Mouse (Mus musculus): ENCODE measurements around the gene Rangrf. TPM values are rescaled to one million over a fixed set of nuclear protein-coding genes. Genes with fewer than 3 reads are reported as not detected.
A peak's percentile ranks its signal among the peaks of the same experiment; 100 is the strongest.
"Not testable (repeated sequence)": the region's sequence is repeated elsewhere in the genome, so short reads cannot be mapped to it uniquely, and the experiment has no call there.

Gene Rangrf
- polyA plus RNA-seq (2014; fragmentation: Nextera tagmentation; extraction: Ambion mirVana): 67.0 and 70.6 TPM in 2 replicates

DNA sequence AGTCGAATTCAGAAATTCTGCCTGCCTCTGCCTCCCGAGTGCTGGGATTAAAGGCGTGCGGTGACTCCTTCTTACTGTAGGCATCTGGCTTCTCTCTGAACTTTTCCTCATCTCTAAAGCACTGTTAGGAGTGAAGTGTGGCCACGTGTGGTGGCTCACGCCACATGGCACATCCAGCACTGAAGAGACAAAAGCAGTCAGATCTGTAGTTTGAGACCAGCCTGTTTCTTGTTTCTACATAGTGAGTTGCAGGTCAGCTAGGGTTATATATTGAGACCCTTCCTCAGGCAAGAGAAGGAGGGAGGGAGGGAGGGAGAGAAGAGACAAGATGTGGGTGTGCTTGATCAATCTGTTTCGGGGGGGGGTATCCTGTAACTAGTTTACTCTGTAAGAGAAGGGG, at the start of gene Rangrf:
Gene Rangrf (minus strand): TSS at position 101 of the 400 bp plus-strand sequence.
- Histone ChIP-seq H3K4me1 (ENCODE audit: control insufficient read depth, insufficient read depth, low read length) (peaks cover 13% of the 10 kb centered on the region), H3K27ac (ENCODE audit: low read depth, low read length) (no peak within 1 kb of the TSS), H3K4me3 (ENCODE audit: low read depth, low read length) (peak within 1 kb of the TSS; percentile 49), H3K9me3 (replicated peaks; ENCODE audit: control insufficient read depth, low read length) (no peaks in the 10 kb centered on the region), H3K9ac (ENCODE audit: low read depth, low read length) (no peak within 1 kb of the TSS), H3K4me2 (peak within 1 kb of the TSS; percentile 62), H3K27me3 (ENCODE audit: control insufficient read depth, insufficient read depth, low read length) (no peaks in the 10 kb centered on the region), H3K36me3 (ENCODE audit: control insufficient read depth, insufficient read depth, low read length) (no peaks in the 10 kb centered on the region)
- ATAC-seq (replicated peaks; ENCODE audit: insufficient number of reproducible peaks, low FRiP score, low TSS enrichment): no peak
- 71% methylated on average over 7 of the region's 7 CpGs for WGBS (ENCODE audit: insufficient replicate concordance)

DNA sequence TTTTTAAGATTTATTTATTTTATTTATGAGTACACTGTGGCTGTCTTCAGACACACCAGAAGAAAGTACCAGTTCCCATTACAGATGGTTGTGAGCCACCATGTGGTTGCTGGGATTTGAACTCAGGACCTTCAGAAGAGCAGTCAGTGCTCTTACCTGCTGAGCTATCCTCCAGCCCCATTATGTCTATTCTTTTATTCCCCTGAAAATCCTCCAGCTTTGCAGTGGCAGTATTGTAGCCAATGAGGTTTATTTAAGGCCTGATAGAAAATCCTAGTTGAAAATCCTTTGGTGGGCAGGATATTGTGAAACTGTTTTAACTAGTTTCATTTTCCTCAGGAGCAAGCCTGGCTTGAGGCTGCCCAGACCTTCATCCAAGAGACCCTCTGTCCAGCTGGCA, 45.7 kb upstream of the Rangrf start:
- ATAC-seq (replicated peaks; ENCODE audit: insufficient number of reproducible peaks, low FRiP score, low TSS enrichment): no peak
- H3K36me3 ChIP-seq (ENCODE audit: control insufficient read depth, insufficient read depth, low read length): peaks cover 27% of the 10 kb centered on the region

DNA sequence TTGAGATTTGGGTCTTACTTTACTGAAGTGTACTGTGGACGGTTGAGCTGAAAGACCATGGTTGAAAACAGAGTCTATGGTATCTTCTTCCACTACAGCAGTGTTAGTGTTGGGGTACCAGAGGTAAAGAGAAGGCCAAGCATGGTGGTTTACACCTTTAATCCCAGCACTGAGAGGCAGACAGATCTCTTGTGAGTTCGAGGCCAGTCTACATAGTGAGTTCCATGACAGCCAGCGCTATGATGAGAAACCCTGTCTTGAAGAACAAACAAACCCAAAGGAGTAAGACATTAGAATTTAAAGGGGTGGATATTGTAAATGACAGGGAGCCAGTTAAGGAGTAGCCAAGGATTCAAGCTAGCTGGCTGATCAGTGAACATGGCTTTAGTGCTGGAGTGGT, 41.8 kb upstream of the Rangrf start:
- H3K27ac ChIP-seq (ENCODE audit: low read depth, low read length): no peak overlapping the region; the same call in 1 of the 2 replicates
- H3K4me1 ChIP-seq (ENCODE audit: control insufficient read depth, insufficient read depth, low read length): peaks cover 8% of the 10 kb centered on the region
- H3K9ac ChIP-seq (ENCODE audit: low read depth, low read length): peak overlapping the region; percentile 98
- H3K4me2 ChIP-seq: peak overlapping the region; percentile 72
- WGBS (ENCODE audit: insufficient replicate concordance): 59% methylated on average over 3 of the region's 3 CpGs
- peaks cover under 1% of the 10 kb centered on the region; the same call in 1 of the 2 replicates for H3K36me3 ChIP-seq (ENCODE audit: control insufficient read depth, insufficient read depth, low read length)
- no peak for ATAC-seq (replicated peaks; ENCODE audit: insufficient number of reproducible peaks, low FRiP score, low TSS enrichment)
- H3K27me3 ChIP-seq (ENCODE audit: control insufficient read depth, insufficient read depth, low read length): no peaks in the 10 kb centered on the region
- peak overlapping the region; percentile 74 for H3K4me3 ChIP-seq (ENCODE audit: low read depth, low read length)
- H3K9me3 ChIP-seq (replicated peaks; ENCODE audit: control insufficient read depth, low read length): no peaks in the 10 kb centered on the region

More for the DNA sequence above, 45.7 kb upstream of the Rangrf start:
- H3K27ac ChIP-seq (ENCODE audit: low read depth, low read length): no peak overlapping the region
- no peaks in the 10 kb centered on the region for H3K9me3 ChIP-seq (replicated peaks; ENCODE audit: control insufficient read depth, low read length)
- H3K4me2 ChIP-seq: no peak overlapping the region
- H3K4me3 ChIP-seq (ENCODE audit: low read depth, low read length): no peak overlapping the region
- no peak overlapping the region for H3K9ac ChIP-seq (ENCODE audit: low read depth, low read length)
- peaks cover 6% of the 10 kb centered on the region for H3K4me1 ChIP-seq (ENCODE audit: control insufficient read depth, insufficient read depth, low read length)
- H3K27me3 ChIP-seq (ENCODE audit: control insufficient read depth, insufficient read depth, low read length): no peaks in the 10 kb centered on the region

DNA sequence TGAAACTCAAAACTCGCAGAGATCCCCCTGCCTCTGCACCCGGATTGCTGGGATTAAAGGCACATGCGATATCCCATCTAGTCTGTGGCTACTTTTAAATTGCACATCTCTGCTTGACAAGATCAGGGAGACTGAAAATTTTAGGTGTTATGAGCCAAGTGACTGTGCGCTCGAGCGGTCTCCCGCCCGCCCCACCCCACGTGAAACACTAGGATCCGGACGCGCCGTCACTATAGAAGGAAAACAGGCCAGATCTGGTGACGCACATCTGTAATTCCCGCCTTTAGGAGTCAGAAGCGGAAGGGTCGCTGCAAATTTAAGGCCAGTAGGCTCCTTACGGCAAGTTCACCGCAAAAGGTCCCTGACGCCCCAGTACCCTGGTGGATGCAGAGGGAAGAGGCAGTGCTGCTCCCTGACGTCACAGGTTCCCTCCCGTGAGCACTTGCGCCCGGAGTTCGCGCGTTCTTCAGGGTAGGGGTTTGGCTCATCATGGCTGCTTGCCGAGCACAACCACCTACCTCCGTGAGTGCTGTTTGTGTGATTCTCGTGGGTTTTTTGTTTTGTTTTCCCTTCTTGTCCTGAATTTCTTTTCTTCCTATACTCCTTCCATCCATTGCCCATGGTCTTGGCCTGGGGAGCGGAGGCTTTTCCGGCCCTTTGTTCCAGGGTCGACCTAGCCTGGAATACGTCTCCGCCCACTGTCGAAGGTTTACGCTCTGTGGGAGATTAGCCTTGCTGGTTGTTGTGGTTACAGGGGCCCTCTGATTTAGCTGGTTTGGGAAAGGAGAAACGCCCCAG, 40.9 kb upstream of the Rangrf start, which contains the start of gene Ctc1:
Gene Ctc1 (plus strand): TSS at position 268 of the 798 bp plus-strand sequence.
- peak; percentile 94 for ATAC-seq (replicated peaks; ENCODE audit: insufficient number of reproducible peaks, low FRiP score, low TSS enrichment)
- Histone ChIP-seq H3K27ac (ENCODE audit: low read depth, low read length) (peak within 1 kb of the TSS; percentile 93), H3K4me2 (peak within 1 kb of the TSS; percentile 72), H3K36me3 (ENCODE audit: control insufficient read depth, insufficient read depth, low read length) (no peaks in the 10 kb centered on the region), H3K4me1 (ENCODE audit: control insufficient read depth, insufficient read depth, low read length) (peaks cover 11% of the 10 kb centered on the region), H3K9ac (ENCODE audit: low read depth, low read length) (peak within 1 kb of the TSS; percentile 98), H3K4me3 (ENCODE audit: low read depth, low read length) (peak within 1 kb of the TSS; percentile 74), H3K9me3 (replicated peaks; ENCODE audit: control insufficient read depth, low read length) (no peaks in the 10 kb centered on the region), H3K27me3 (ENCODE audit: control insufficient read depth, insufficient read depth, low read length) (no peaks in the 10 kb centered on the region)
- 3% methylated on average over 38 of the region's 38 CpGs for WGBS (ENCODE audit: insufficient replicate concordance)

DNA sequence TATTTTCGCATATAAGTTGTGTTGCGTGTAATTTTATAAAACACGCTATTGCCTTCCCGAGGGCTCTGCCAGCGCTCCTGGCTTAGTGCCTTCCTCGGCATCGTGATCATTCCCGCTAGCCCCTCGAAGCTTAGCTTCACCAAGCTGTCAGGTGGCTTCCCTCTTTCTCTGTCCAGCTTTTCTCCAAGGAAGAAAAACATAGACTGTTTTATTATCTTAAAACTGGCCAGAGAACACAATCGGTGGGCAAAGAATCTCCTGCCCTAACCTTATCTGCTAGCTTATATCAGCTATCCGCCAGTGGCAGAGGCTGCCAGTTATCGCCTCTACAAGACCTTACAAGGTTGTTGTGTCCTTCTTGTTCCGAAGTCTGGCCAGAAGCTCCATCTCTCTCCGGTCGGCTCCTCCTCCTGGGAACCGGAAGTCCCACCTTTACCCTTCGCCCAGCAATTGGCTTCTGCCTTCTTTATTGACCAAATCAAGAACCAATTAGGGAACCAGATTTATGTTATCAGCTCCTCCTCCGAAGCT, 37.2 kb upstream of the Rangrf start:
- Histone ChIP-seq H3K9ac (ENCODE audit: low read depth, low read length) (peak overlapping the region; percentile 78), H3K9me3 (replicated peaks; ENCODE audit: control insufficient read depth, low read length) (no peaks in the 10 kb centered on the region), H3K4me1 (ENCODE audit: control insufficient read depth, insufficient read depth, low read length) (peaks cover 21% of the 10 kb centered on the region), H3K4me2 (peak overlapping the region; percentile 75), H3K27me3 (ENCODE audit: control insufficient read depth, insufficient read depth, low read length) (no peaks in the 10 kb centered on the region), H3K27ac (ENCODE audit: low read depth, low read length) (peak overlapping the region; percentile 97), H3K36me3 (ENCODE audit: control insufficient read depth, insufficient read depth, low read length) (no peaks in the 10 kb centered on the region), H3K4me3 (ENCODE audit: low read depth, low read length) (peak overlapping the region; percentile 55)
- ATAC-seq (replicated peaks; ENCODE audit: insufficient number of reproducible peaks, low FRiP score, low TSS enrichment): peak; percentile 70
- WGBS (ENCODE audit: insufficient replicate concordance): 1% methylated on average over 18 of the region's 18 CpGs

DNA sequence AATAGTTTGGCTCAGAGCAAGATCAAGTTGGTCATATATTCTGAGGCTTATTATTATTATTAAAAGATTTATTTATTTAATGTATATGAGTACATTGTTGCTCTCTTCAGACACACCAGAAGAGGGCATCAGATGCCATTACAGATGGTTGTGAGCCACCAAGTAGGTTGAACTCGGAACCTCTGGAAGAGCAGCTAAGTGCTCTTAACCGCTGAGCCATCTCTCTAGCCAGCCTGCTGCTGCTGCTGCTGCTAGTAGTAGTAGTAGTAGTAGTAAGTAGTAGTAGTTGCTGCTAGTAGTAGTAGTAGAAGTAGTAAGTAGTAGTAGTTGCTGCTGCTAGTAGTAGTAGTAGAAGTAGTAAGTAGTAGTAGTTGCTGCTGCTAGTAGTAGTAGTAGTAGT, 36.5 kb upstream of the Rangrf start:
- H3K36me3 ChIP-seq (ENCODE audit: control insufficient read depth, insufficient read depth, low read length); H3K9me3 ChIP-seq (replicated peaks; ENCODE audit: control insufficient read depth, low read length); H3K9ac ChIP-seq (ENCODE audit: low read depth, low read length); ATAC-seq (replicated peaks; ENCODE audit: insufficient number of reproducible peaks, low FRiP score, low TSS enrichment); H3K27me3 ChIP-seq (ENCODE audit: control insufficient read depth, insufficient read depth, low read length): not testable (repeated sequence)
- H3K4me1 ChIP-seq (ENCODE audit: control insufficient read depth, insufficient read depth, low read length): peaks cover 15% of the 10 kb centered on the region
- peak overlapping the region; percentile 97 for H3K27ac ChIP-seq (ENCODE audit: low read depth, low read length)
- peak overlapping the region; percentile 75 for H3K4me2 ChIP-seq
- H3K4me3 ChIP-seq (ENCODE audit: low read depth, low read length): peak overlapping the region; percentile 55
- WGBS (ENCODE audit: insufficient replicate concordance): 68% methylated on average over 2 of the region's 2 CpGs

DNA sequence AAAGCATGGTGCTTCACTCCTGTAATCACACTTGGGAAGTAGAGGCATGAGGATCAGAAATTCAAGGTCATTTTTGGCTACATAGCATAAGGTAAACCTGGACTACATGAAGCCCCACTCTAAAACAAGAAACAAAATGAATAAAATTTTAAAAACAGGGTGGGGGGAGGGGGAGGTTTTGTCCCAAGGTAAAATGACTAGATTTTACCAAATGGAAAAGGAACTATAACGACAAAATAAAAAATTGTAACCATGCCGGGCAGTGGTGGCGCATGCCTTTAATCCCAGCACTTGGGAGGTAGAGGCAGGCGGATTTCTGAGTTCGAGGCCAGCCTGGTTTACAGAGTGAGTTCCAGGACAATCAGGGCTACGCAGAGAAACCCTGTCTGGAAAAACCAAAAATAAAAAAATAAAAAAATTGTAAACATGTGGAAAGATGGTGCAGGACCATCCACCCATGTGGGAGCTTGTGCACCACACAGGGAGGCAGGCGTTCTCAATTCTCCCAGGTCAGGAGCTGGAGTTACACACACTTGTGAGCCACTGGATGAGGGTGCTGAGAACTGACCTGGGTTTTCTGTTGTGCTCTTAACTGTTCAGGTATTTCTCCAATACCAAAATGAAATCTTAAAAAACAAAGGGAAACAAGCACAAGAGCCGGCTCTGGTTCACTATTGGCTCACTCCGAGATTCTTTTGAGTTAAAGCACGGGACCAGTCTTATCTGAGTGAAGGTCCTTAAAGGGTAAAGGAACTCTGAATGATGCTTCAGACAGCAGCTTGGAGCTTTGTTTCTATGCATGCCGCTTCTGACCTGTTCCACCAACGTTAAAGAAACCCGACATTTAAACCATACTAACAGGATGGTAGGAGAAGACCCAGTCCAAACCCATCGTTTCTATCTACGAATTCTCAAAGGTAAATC, 35.7 kb upstream of the Rangrf start:
- Histone ChIP-seq H3K9me3 (replicated peaks; ENCODE audit: control insufficient read depth, low read length) (no peaks in the 10 kb centered on the region), H3K27ac (ENCODE audit: low read depth, low read length) (no peak overlapping the region), H3K9ac (ENCODE audit: low read depth, low read length) (no peak overlapping the region), H3K27me3 (ENCODE audit: control insufficient read depth, insufficient read depth, low read length) (no peaks in the 10 kb centered on the region), H3K4me1 (ENCODE audit: control insufficient read depth, insufficient read depth, low read length) (peaks cover 15% of the 10 kb centered on the region), H3K36me3 (ENCODE audit: control insufficient read depth, insufficient read depth, low read length) (no peaks in the 10 kb centered on the region), H3K4me3 (ENCODE audit: low read depth, low read length) (peak overlapping the region; percentile 55; the same call in 1 of the 2 replicates), H3K4me2 (peak overlapping the region; percentile 75)
- no peak for ATAC-seq (replicated peaks; ENCODE audit: insufficient number of reproducible peaks, low FRiP score, low TSS enrichment)
- 77% methylated on average over 15 of the region's 15 CpGs for WGBS (ENCODE audit: insufficient replicate concordance)

DNA sequence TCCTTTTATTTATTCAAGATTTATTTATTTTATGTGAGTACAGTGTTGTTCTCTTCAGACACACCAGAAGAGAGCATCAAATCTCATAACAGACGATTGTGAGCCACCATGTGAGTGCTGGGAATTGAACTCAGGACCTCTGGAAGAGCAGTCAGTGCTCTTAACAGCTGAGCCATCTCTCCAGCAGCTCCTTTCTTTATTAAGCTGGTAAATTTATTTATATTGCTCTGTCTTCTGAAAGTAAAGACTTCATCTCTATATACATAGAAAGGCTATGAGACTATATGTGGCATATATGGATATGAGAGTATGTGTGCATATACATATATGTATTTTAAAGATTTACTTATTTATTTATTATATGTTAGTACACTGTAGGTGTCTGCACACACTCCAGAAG, 34.5 kb upstream of the Rangrf start:
- no peak for ATAC-seq (replicated peaks; ENCODE audit: insufficient number of reproducible peaks, low FRiP score, low TSS enrichment)
- H3K27me3 ChIP-seq (ENCODE audit: control insufficient read depth, insufficient read depth, low read length): no peaks in the 10 kb centered on the region
- H3K4me3 ChIP-seq (ENCODE audit: low read depth, low read length): no peak overlapping the region
- WGBS (ENCODE audit: insufficient replicate concordance): 94% methylated on average over 1 of the region's 1 CpGs
- no peak overlapping the region for H3K9ac ChIP-seq (ENCODE audit: low read depth, low read length)
- H3K9me3 ChIP-seq (replicated peaks; ENCODE audit: control insufficient read depth, low read length): no peaks in the 10 kb centered on the region
- H3K27ac ChIP-seq (ENCODE audit: low read depth, low read length): no peak overlapping the region
- no peak overlapping the region for H3K4me2 ChIP-seq
- H3K36me3 ChIP-seq (ENCODE audit: control insufficient read depth, insufficient read depth, low read length): no peaks in the 10 kb centered on the region
- peaks cover 12% of the 10 kb centered on the region for H3K4me1 ChIP-seq (ENCODE audit: control insufficient read depth, insufficient read depth, low read length)
